ENCODE assay signal across 8 mouse cellular contexts in genomic region chr7:112023150-112023600, GRCm38 (mm10). TPM values are rescaled to one million over a fixed set of nuclear protein-coding genes. Genes with fewer than 3 reads are reported as not detected.
DNase-seq lines count a peak whose midpoint lies in the region; ATAC-seq and TF ChIP-seq lines count a peak whose summit lies in the region.

Usp47 (plus strand) TSS chr7:112023504.

- H3K4me1 ChIP-seq in cortical plate, adult 2 months (ENCODE audit: control insufficient read depth, insufficient read depth, low read length) = peaks cover 5% of the 10 kb centered on the region; the same call in 1 of the 2 replicates

- H3K4me3 ChIP-seq in cortical plate, adult 2 months (ENCODE audit: insufficient read depth, low read length) = peak within 1 kb of the TSS; percentile 90

- peak; percentile 80 for ATAC-seq in megakaryocyte, adult 5-6 weeks (ENCODE audit: poor library complexity, severe bottlenecking)

- peak; percentile 72 for DNase-seq in adipocyte (ENCODE audit: low spot score)
- peak; percentile 91 for DNase-seq in gastrocnemius, postnatal 10 days
- peak; percentile 92 for DNase-seq in induced T-regulatory cell, adult 2 months (ENCODE audit: low read depth)
- DNase-seq in left cerebral cortex, adult 8-10 months (ENCODE audit: low spot score in 2 of 2) = peak; percentile 72 to 79
- peak; percentile 85 for DNase-seq in right cerebral cortex, adult 18-20 months
- peak; percentile 49 for DNase-seq in urinary bladder, postnatal 10 days (ENCODE audit: low spot score)

- TF ChIP-seq POLR2A in cortical plate, adult 2 months (IDR thresholded peaks at IDR 0.05; ENCODE audit: extremely low read depth, insufficient read depth, low read length) = peak; percentile 54

- TF ChIP-seq CTCF in cortical plate, adult 2 months (IDR thresholded peaks at IDR 0.05; ENCODE audit: extremely low read depth, insufficient read depth, low read length) = peak; percentile 34

- peak within 1 kb of the TSS; percentile 98 for H3K27ac ChIP-seq in cortical plate, adult 2 months (ENCODE audit: insufficient read depth, low read length)

RNA-seq across cellular contexts. Expression of gene Usp47, which starts in this region (rescaled TPM):
- polyA plus RNA-seq in cortical plate, adult 2 months (2012; rRNA removed) = 32.8 and 34.9 TPM in 2 replicates
- 100 to 1,000 TPM; 141 to 151 TPM for total RNA-seq in gastrocnemius, postnatal 10 days (2021)
- 10 to 100 TPM; 65.5 to 68.1 (median 66.7) TPM for total RNA-seq in left cerebral cortex, adult 8-10 months (2022)
- total RNA-seq in megakaryocyte, adult 5-6 weeks (2015) = 46.7 and 50.4 TPM in 2 replicates
- total RNA-seq in megakaryocyte, adult 5-6 weeks (2017) = 106 and 112 TPM in 2 replicates

Comparison
In these comparisons a context has a peak if more than half of its experiments do, and no peak if none do; other contexts are left out.
1. Peak in every context shown above with its lines: DNase-seq, ATAC-seq, H3K4me3 ChIP-seq and H3K27ac ChIP-seq.